Mouse (Mus musculus) small intestine, adult 2 months (tissue): ENCODE measurements around the gene Mns1.

Source experiments
- CTCF ChIP-seq: fragments of 200-500 bp; IDR thresholded peaks from 2 replicates; pipeline ENCODE4 v1.5.1; 2012; ENCODE audit warnings: low read depth, mild to moderate bottlenecking, control low read depth, inconsistent platforms, low read length, moderate library complexity, mixed read lengths; ENCODE audit not compliant: insufficient replicate concordance, insufficient read length; ENCODE audit errors: extremely low read depth
- POLR2A ChIP-seq: fragments of 200-500 bp; IDR thresholded peaks from 2 replicates; pipeline ENCODE4 v1.6.1; 2012; ENCODE audit warnings: low read depth, mild to moderate bottlenecking, control low read depth, inconsistent platforms, low read length, moderate library complexity

GRCm38 (mm10) chr9:72404446-72404845 lies 33.4 kb upstream of the Mns1 start:
- TF ChIP-seq CTCF = no peak
- TF ChIP-seq POLR2A = no peak
